Mouse (Mus musculus) liver, postnatal 0 days (tissue): ENCODE results near the gene Drd3.

Experiments
- CTCF ChIP-seq: sonication (generic); IDR thresholded peaks from 2 replicates; pipeline ENCODE4 v1.5.1; 2016; ENCODE audit warnings: antibody characterized with exemption, low read depth
- EP300 ChIP-seq: IDR thresholded peaks from 2 replicates; pipeline ENCODE4 v1.6.1; 2016; ENCODE audit warnings: antibody characterized with exemption, low read depth, mild to moderate bottlenecking

- no peak for TF ChIP-seq CTCF
- no peak for TF ChIP-seq EP300
These were observed 21.3 kb upstream of the Drd3 start for GRCm38 (mm10) chr16:43732496-43732895.
